Mouse (Mus musculus) gonadal fat pad, adult 2 months (tissue): ENCODE results near the gene Eif4e2. TPM values are rescaled to one million over a fixed set of nuclear protein-coding genes. Genes with fewer than 3 reads are reported as not detected.

ENCODE experiments used
- DNase-seq: peaks from one replicate; pipeline ENCODE4 v3.0.0-alpha.2; 2012; ENCODE audit warnings: low read depth
- polyA plus RNA-seq: library from polyadenylated mRNA; depleted of rRNA; stranded (reverse); fragments of >200 nt; gene quantifications from 2 replicates; pipeline ENCODE4 v1.2.3, GENCODE M21; 2012

Eif4e2 gene
- polyA plus RNA-seq, 1 experiment: 34.9 TPM

DNA sequence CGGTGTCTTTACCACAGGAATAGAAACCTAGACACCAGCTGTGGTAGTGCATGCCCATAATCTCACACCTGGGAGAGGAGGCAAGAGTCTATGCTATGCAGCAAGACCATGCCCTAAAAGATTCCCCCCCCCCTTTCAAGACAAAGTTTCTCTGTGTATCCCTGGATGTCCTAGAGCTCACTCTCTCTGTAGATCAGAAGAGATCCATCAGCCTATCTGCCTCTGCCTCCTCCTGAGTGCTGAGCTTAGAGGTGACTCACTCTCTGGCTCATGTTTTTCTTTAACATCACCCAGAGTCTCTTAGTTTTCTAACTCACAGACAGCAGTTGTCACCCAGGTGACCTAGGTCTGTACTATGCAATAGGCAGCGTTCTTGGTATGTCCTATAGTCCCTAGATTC lies 45.6 kb downstream of the Eif4e2 start:
- no peak for DNase-seq

GRCm38 (mm10) chr1:87263257-87263656 lies 49.5 kb downstream of the Eif4e2 start:
- no peak for DNase-seq

DNA sequence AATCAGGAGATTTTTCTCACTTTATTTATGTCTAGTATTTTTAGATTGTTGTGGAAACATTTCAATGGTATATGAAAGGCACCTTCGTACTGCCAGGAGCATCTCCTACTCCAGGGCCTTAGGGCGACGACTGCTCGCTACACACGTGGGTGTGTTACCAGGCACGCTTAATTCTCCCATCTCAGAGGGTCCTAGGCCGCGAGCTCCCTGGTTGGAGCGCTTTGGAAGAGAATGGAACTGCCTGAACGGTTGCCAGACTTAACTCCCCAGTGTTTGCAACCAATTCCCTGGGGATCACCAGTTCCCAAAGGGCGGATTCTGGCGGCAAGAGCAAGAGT lies 50.1 kb downstream of the Eif4e2 start:
- no peak for DNase-seq

GRCm38 (mm10) chr1:87264134-87265006 lies 50.7 kb downstream of the Eif4e2 start, which contains the start of gene Efhd1:
Gene Efhd1 (plus strand): TSS chr1:87264363.
- no peak for DNase-seq

DNA sequence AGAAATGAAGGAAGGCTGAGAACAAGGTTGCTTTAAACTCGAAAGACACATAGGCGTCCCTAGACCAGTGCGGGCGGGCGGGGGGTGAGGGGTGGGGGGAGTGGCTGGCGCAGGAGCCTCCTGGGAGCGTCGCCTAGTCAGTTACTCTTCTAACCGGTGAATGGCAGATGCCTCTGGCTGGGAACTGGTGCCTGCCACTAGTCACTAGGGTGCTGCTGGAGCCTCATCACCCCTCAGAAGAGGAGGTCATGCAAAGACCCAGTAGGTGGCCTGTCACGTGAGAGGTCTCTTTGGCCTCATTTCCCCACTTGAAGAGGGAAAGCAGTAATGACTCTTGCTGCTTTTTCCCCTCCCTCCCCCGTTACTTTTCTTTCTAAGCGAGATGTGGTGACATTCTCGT lies 51.5 kb downstream of the Eif4e2 start:
- DNase-seq: no peak

DNA sequence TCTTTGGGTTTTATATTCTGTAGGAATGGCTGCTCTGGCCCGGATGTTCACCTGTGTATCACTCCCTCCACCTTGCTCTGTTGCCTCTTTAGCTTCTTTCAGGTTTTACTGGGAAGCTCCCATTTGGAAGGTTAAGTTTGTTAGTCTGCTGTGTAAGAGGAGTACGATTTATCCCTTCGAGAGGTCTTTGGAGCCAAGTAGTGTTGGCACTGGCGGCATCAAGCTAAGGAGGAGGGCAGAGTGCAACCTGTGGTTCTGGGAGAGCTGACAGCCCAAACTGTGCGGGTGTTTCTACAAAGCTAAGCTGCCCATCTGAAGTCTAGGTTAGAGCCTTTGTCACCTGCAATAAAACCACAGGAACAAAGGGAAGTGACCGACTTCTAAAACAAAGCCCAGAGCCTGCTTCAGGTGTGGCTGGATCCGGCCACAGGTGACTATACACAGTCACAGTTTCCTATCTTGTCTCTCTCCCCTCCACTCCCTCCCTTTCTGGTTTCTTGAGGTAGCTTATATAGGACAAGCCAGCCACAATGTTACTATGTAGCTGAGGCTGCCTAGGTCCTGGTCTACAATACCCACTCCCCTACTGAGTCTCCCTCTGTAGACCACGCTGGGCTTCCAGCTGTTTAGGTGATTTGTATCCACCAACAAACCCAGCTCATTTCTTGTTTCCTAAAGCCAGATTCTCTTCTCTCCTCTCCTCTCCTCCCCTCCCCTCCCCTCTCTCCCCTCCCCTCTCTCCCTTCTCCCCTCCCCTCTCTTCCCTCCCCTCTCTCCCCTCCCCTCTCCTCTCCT lies 52.8 kb downstream of the Eif4e2 start:
- DNase-seq: no peak

- no peak for DNase-seq
Measured at GRCm38 (mm10) chr1:87270204-87270603, 56.5 kb downstream of the Eif4e2 start.

GRCm38 (mm10) chr1:87270641-87271467 lies 57.1 kb downstream of the Eif4e2 start:
- no peak for DNase-seq

DNA sequence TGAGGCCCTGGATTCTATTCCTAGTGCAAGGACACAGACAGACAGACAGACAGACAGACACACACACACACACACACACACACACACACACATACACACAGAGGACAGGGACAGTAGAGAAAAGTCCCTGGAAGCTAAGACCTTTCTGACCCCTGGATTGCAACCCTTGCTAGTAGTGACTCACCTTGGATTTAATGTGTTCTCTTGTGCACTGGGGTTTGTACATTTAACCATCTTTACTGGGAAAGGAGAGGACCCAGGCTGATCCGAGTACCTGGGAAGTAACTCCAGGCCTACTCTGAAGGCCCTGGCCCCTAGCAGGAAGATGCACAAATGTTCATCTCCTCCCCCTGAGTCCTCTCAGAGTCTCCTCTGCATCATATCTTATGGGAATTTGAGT lies 57.9 kb downstream of the Eif4e2 start:
- DNase-seq: no peak

DNA sequence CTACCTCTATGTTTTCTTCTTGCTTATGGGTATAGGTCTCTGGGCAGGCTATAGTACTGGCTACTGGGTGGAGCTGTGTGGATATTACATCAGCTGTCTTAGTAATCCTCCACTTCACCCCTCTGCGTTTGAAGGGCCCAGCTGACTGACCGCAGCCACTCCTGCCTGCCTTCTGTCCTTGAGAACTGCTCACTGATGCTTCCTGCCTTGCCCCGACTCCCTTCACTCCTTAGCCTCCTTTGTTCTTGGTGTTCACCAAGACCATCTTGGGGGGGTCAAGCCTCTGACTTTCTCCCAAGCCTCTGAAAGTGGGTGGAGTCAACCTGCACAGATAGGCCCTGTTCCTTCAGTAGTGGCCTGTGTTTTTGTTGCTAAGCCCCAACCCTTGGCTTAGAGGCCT lies 58.7 kb downstream of the Eif4e2 start:
- no peak for DNase-seq

DNA sequence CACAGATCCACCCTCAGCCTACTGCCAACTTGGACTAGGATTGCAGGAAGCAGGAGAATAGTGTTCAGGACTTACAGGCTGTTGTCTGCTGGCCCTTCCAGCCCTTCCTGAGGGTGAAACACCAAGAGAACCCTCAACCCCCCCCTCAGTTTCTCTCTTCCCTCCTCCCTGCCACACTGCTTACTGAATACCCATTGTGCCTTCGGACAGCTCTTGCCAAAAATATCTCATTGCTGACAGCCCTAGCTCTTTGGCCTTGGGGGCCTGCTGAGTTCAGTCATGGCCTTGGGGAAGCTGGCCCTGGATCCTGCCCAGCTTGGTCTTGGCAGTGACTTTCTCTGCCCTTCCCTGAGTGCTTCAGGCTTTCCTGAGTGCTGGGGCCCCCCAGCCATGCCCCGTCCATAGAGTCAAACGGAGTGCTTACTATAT lies 59.8 kb downstream of the Eif4e2 start:
- no peak for DNase-seq

DNA sequence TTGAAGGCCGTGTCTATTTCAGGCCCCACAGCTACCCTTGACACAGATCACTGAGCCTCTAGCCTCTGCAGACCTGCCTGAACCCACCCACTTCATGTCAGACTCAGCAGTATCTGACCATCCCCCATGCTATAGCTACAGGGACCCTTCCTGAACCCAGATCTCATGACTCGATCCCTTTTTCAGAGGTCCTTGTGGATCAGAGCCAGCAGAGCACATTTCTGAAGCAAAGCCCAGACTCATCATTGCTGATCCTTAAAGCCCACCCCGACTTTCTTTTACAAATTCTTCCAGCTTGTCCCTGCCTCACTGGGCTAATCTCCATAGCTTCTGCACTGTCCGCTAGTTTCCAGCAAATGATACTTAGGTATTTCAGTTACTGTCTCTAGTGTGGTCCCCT lies 60.4 kb downstream of the Eif4e2 start:
- DNase-seq: no peak

DNA sequence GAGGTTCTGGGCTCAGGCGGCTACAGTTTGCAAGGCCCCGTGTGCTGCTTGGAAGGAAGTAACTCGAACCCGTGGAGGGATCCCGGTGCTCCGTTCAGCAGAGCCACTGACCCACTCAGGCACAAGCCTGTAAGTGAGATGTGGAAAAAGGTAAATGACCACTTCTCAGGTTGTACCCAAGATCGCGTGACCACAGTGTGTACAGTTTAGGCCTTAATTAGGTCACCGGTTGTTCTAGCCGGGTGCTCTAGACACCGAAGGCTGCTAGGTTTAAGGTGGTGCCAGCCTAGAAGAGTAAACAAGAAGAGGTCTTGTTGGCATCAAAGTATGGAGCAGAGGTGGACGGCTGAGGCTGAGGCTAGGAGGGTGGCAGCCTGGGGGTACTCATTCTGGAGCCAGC lies 61.4 kb downstream of the Eif4e2 start:
- DNase-seq: no peak

DNA sequence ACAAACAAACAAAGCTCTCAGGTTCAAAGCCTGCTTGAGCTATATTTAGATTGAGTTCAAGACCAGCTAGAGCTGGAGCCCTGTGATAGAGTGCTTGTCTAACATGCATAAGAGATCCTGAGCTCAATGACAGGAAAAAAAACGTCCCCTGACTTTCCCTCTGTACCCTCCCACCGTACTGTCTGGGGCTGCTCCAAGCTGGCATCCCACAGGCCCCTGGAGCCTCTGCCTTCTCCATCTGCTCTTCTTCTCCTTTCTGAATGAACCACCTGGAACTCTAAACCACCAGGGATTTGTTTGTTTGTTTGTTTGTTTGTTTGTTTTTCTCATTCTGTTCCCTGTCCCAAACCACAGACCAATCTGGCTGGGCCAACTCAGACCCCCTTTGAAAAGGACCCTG lies 62.3 kb downstream of the Eif4e2 start:
- no peak for DNase-seq

DNA sequence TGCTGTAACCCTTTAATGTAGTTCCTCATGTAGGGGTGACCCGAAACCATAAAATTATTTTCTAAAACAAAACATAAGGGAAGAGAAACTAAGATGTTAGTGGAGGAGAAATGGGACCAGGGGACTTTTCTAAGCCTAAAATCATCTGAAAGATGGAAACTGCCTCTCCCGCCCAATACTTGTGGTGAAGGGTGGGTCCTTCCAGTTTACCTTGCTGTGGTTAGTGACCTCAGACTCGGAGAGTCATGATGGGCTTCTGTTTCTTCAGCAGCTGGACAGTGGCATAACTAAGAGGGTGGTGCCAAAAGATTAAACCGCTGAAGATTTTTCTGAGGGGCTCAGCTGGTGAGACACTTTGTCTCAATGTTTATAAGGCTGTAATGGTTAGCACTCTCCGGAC lies 66.6 kb downstream of the Eif4e2 start:
- DNase-seq: no peak

GRCm38 (mm10) chr1:87281599-87282412 lies 68.1 kb downstream of the Eif4e2 start:
- DNase-seq: no peak

- no peak for DNase-seq
Measured at GRCm38 (mm10) chr1:87282413-87282788, 68.7 kb downstream of the Eif4e2 start.

DNA sequence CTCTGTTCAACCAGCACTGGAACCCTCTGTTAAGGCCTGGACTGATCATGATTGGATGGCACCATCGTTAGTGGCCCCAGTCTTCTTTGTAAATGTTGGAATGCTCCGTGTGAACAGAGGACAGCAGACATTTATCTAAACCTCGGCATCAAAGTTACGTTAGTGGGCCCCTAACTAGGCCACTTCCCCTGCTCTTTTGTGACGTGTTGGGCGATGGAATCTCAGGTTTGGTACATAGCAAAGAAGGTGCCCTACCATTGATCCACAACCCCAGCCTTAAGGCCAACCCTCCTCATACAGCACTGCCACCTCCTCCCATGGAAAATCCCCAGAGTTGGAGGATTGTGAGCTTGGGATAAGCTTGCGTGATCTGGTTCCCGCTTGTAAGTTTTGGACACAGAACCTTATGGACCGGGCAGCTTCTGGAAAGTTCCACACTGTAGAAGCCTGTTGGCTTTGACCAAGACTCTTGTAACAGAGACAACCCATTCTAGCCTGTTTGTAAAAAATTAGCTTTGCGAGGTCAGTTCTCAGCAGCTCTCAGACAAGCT lies 69.8 kb downstream of the Eif4e2 start:
- no peak for DNase-seq

DNA sequence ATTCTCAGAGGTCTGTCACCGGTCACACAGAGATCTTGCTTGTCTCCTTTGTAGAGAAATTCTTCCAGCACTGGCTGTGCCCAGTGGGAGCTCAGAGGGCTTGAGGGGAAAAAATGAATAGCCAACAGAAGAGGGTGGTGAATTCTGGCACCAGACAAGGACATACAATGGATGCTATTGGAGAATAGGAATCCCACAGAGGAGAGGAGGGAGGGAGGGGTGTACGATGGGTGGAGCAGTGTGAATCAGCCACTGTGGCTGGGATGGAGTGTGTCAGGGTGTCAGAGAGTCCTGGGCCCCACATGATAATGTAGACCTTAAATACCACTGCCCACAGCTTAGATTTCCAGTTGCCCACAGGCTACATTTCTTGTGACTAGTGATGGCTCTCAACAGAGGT lies 73.4 kb downstream of the Eif4e2 start:
- DNase-seq: no peak
